Mouse (Mus musculus): Measurements from ENCODE around the gene Unc119b.
"Not testable (repeated sequence)": the region's sequence is repeated elsewhere in the genome, so short reads cannot be mapped to it uniquely, and the experiment has no call there.

Unc119b gene

DNA sequence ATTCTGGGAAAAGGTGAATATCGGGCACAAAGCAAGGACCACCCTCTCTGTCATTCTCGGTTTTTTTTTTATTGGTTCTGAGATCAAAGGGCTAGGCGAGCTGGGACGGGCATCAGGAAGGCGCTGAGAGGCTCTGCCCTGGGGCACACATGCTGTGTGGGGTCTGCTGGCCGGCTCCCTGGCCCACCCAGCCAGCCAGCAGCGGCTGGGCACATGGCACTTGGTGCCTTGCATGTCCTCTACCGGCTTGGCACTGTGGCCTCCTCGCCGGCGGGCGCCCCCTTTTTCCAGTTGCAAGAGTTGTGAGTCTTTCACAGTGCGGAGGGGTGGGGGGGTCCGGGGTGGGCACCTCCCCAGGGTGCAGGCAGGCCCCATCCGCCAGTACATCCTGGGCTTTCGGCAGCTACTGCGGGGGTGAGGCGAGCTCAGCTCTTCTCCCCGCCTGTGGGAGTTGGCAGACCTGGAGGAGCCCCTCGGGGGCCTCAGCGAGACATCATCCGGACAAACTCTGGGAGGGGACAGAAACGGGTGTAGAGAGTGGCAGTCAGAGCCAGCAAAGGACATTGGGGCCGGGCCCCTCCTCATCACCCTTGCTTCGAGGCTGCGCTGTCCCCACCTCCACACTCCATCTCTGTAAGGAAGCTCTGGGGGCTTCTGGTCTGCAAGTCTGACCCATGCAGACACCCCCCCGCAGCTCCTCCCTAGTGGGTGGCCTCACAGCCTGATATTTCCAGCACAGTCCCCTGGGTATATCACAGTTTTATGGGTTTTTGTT lies 34.1 kb upstream of the Unc119b start:
- H3K4me3 ChIP-seq (replicated peaks; ENCODE audit: low read length), result peak overlapping the region; percentile 62
- no peaks in the 10 kb centered on the region for H3K9me3 ChIP-seq (ENCODE audit: low read length)
- TF ChIP-seq NANOG (IDR thresholded peaks at IDR 0.05; ENCODE audit: borderline replicate concordance, low read length) (no peak), POU5F1 (IDR thresholded peaks at IDR 0.05; ENCODE audit: borderline replicate concordance, low read length) (no peak), CTCF (conservative IDR thresholded peaks at IDR 0.05; ENCODE audit: low read length) (no peak)
- H3K4me1 ChIP-seq (replicated peaks; ENCODE audit: low read depth, low read length), result peaks cover 72% of the 10 kb centered on the region
- H3K27me3 ChIP-seq (ENCODE audit: insufficient read depth, low read length), result no peaks in the 10 kb centered on the region
- peaks cover 29% of the 10 kb centered on the region for H3K36me3 ChIP-seq (ENCODE audit: insufficient read depth, low read length)

DNA sequence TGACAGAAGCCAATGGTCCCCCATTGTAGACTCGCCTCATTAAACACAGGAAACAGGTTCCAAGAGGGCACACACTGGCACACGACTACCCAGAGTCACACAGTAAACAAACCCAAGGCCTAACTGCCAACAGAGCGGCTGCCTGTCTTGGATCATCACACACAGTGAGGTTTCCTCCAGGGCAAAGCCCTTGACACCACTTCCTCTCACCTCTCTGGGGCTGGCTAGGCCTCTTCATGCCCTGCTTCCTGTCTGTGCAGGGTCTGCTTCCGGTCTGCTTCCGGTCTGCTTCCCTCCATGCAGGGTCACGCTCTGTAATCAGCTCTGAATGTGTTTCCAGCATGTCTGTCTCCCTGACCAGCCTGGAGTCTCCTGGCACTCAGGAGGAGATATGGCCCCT lies 32.6 kb upstream of the Unc119b start:
- no peaks in the 10 kb centered on the region for H3K9me3 ChIP-seq (ENCODE audit: low read length)
- H3K36me3 ChIP-seq (ENCODE audit: insufficient read depth, low read length), result peaks cover 24% of the 10 kb centered on the region
- no peak for TF ChIP-seq POU5F1 (IDR thresholded peaks at IDR 0.05; ENCODE audit: borderline replicate concordance, low read length)
- no peak for TF ChIP-seq CTCF (conservative IDR thresholded peaks at IDR 0.05; ENCODE audit: low read length)
- TF ChIP-seq NANOG (IDR thresholded peaks at IDR 0.05; ENCODE audit: borderline replicate concordance, low read length), result no peak
- peaks cover 71% of the 10 kb centered on the region for H3K4me1 ChIP-seq (replicated peaks; ENCODE audit: low read depth, low read length)
- no peaks in the 10 kb centered on the region for H3K27me3 ChIP-seq (ENCODE audit: insufficient read depth, low read length)
- H3K4me3 ChIP-seq (replicated peaks; ENCODE audit: low read length), result peak overlapping the region; percentile 17; the same call in 1 of the 2 replicates

DNA sequence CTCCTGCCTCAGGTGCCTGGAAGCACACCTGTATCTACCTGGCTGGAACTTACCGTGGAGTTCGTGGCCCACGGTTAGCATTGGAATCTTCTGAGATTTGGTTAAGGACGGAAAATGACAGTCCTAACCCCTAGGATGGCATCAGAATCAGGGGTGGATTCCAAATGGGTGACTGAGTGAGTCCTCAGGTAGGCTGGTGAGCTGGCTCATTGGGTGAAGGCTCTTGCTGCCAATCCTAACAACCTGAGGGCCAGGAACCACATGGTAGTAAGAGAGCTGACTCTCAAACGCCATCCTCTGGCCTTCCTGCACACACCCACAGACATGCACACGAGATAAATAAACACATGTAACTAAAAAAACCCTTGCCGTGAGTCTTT lies 32.0 kb upstream of the Unc119b start:
- Histone ChIP-seq H3K4me3 (replicated peaks; ENCODE audit: low read length) (peak overlapping the region; percentile 35), H3K27me3 (ENCODE audit: insufficient read depth, low read length) (no peaks in the 10 kb centered on the region), H3K9me3 (ENCODE audit: low read length) (no peaks in the 10 kb centered on the region), H3K4me1 (replicated peaks; ENCODE audit: low read depth, low read length) (peaks cover 71% of the 10 kb centered on the region), H3K36me3 (ENCODE audit: insufficient read depth, low read length) (peaks cover 18% of the 10 kb centered on the region)
- no peak for TF ChIP-seq NANOG (IDR thresholded peaks at IDR 0.05; ENCODE audit: borderline replicate concordance, low read length)
- TF ChIP-seq CTCF (conservative IDR thresholded peaks at IDR 0.05; ENCODE audit: low read length), result no peak
- TF ChIP-seq POU5F1 (IDR thresholded peaks at IDR 0.05; ENCODE audit: borderline replicate concordance, low read length), result no peak

DNA sequence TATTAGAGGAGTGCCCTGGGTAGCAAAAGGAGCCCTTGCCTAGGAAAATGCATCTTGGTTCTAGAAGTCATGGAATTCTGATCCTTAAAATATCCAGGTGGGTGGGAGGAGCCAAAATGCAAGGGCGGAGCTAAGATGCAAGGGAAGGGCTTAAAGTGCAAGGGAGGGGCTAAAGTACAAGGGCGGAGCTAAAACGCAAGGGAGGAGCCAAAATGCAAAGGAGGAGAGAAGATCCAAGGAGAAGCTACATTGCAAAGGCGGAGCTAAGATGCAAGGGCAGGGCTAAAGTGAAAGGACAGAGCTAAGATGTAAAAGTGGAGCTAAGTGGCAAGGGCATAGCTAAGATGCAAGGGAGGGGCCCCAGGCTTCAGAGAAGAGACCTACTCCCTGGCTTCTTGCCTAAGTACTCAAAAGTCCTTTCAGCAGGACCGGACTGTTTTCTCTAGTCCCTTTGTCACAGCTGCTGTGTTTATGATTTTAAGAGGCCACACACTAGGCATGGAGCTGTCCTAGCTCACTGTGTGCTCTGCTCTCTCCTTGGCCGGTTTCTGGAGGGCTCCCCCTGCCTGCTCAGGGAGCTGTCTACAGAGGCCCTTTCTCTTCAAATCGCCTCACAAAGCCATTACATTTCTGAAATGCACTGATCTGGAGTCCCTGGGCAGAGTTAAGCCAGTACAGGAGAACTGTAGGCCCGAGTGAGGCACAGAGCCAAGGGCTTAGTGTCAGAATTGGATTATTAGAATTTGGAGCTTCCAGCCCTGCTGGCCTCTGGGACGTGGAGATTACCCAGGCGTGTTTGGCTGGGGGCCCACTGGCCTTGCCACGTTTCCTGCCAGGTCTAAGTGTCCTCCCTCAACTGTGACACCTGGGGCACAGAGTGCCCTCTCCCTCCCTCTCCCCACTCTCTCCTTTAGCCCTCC lies 31.4 kb upstream of the Unc119b start:
- Histone ChIP-seq H3K36me3 (ENCODE audit: insufficient read depth, low read length) (peaks cover 16% of the 10 kb centered on the region), H3K4me3 (replicated peaks; ENCODE audit: low read length) (peak overlapping the region; percentile 35), H3K27me3 (ENCODE audit: insufficient read depth, low read length) (no peaks in the 10 kb centered on the region), H3K4me1 (replicated peaks; ENCODE audit: low read depth, low read length) (peaks cover 76% of the 10 kb centered on the region), H3K9me3 (ENCODE audit: low read length) (no peaks in the 10 kb centered on the region)
- TF ChIP-seq CTCF (conservative IDR thresholded peaks at IDR 0.05; ENCODE audit: low read length) (no peak), POU5F1 (IDR thresholded peaks at IDR 0.05; ENCODE audit: borderline replicate concordance, low read length) (no peak), NANOG (IDR thresholded peaks at IDR 0.05; ENCODE audit: borderline replicate concordance, low read length) (no peak)

DNA sequence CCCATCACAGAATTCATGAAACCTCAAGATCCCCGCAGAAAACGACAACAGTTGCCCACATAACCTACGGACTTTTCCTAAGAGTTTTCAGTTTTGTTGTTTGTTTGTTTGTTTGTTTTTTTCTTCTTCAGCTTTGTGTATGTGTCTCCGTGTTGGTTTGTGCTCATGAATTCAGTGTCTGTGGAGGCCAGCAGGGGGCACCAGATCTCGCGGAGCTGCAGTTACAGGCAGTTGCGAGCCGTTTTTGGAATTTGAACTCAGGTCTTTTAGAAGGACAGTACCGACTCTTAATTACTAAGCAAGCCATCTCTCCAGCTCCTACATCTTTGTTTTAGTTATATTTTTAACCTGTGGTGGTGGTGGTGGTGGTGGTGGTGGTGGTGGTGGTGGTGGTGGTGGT lies 30.6 kb upstream of the Unc119b start:
- Histone ChIP-seq H3K36me3 (ENCODE audit: insufficient read depth, low read length) (peaks cover 10% of the 10 kb centered on the region), H3K9me3 (ENCODE audit: low read length) (no peaks in the 10 kb centered on the region), H3K4me1 (replicated peaks; ENCODE audit: low read depth, low read length) (peaks cover 80% of the 10 kb centered on the region), H3K4me3 (replicated peaks; ENCODE audit: low read length) (no peak overlapping the region), H3K27me3 (ENCODE audit: insufficient read depth, low read length) (no peaks in the 10 kb centered on the region)
- no peak for TF ChIP-seq POU5F1 (IDR thresholded peaks at IDR 0.05; ENCODE audit: borderline replicate concordance, low read length)
- TF ChIP-seq NANOG (IDR thresholded peaks at IDR 0.05; ENCODE audit: borderline replicate concordance, low read length), result no peak
- TF ChIP-seq CTCF (conservative IDR thresholded peaks at IDR 0.05; ENCODE audit: low read length), result peak; percentile 53

DNA sequence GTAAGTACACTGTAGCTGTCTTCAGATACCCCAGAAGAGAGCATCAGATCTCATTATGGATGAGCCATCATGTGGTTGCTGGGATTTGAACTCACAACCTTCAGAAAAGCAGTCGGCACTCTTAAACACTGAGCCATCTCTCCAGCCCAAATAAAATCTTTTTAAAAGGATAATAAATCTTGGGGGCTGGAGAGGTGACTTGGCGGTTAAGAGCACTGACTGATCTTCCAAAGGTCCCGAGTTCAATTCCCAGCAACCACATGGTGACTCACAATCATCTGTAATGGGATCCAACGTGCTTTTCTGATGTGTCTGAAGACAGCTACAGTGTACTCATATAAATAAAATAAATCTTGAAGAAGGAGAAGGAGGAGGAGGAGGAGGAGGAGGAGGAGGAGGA lies 29.7 kb upstream of the Unc119b start:
- not testable (repeated sequence) for H3K4me3 ChIP-seq (replicated peaks; ENCODE audit: low read length); H3K36me3 ChIP-seq (ENCODE audit: insufficient read depth, low read length); H3K27me3 ChIP-seq (ENCODE audit: insufficient read depth, low read length); H3K9me3 ChIP-seq (ENCODE audit: low read length)
- H3K4me1 ChIP-seq (replicated peaks; ENCODE audit: low read depth, low read length), result peaks cover 83% of the 10 kb centered on the region

DNA sequence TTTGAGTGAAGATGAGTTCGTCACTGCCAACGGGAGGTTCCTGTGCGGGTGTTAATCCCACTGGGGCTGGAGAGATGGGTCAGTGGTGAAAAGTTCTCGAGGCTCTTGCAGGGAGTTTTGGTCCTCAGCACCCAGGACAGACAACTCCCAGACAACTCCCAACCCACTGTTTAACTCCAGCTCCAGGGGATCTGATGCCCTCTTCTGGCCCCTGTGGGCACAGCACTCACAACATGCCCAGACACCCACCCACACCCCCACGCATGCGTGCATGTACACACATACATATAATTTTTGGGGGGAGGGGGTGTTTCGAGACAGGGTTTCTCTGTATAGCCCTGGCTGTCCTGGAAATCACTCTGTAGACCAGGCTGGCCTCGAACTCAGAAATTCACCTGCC lies 28.8 kb upstream of the Unc119b start:
- Histone ChIP-seq H3K36me3 (ENCODE audit: insufficient read depth, low read length) (peaks cover 5% of the 10 kb centered on the region; the same call in 1 of the 2 replicates), H3K4me1 (replicated peaks; ENCODE audit: low read depth, low read length) (peaks cover 81% of the 10 kb centered on the region), H3K4me3 (replicated peaks; ENCODE audit: low read length) (peak overlapping the region; percentile 68), H3K9me3 (ENCODE audit: low read length) (no peaks in the 10 kb centered on the region), H3K27me3 (ENCODE audit: insufficient read depth, low read length) (no peaks in the 10 kb centered on the region)
- peak; percentile 43 for TF ChIP-seq CTCF (conservative IDR thresholded peaks at IDR 0.05; ENCODE audit: low read length)
- TF ChIP-seq NANOG (IDR thresholded peaks at IDR 0.05; ENCODE audit: borderline replicate concordance, low read length), result no peak

DNA sequence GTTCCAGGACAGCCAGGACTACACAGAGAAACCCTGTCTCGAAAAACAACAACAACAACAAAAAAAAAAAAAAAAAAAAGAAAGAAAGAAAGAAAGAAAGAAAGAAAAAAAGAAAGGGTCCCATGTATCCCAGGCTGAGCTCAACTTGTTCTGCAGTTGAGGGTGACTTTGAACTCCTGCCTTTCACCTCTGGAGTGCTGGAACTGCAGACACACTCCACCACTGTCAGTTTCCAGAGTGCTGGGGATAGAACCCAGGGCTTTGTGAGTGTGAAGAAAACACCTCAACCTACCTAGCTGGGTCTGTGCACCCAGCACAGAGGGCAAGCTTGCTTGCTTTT lies 27.1 kb upstream of the Unc119b start:
- H3K27me3 ChIP-seq (ENCODE audit: insufficient read depth, low read length); H3K36me3 ChIP-seq (ENCODE audit: insufficient read depth, low read length); H3K4me3 ChIP-seq (replicated peaks; ENCODE audit: low read length); H3K9me3 ChIP-seq (ENCODE audit: low read length): not testable (repeated sequence)
- peaks cover 68% of the 10 kb centered on the region for H3K4me1 ChIP-seq (replicated peaks; ENCODE audit: low read depth, low read length)
